Mouse (Mus musculus) myocyte (in vitro differentiated cells): Measurements from ENCODE around the gene Snx3. TPM values are rescaled to one million over a fixed set of nuclear protein-coding genes. Genes with fewer than 3 reads are reported as not detected.

Experiments used
- H3K27me3 ChIP-seq: one replicate; pipeline ENCODE4 v1.6.1; 2011; ENCODE audit not compliant: control insufficient read depth, insufficient read depth, insufficient read length
- H3K36me3 ChIP-seq: one replicate; pipeline ENCODE4 v1.6.1; 2011; ENCODE audit not compliant: control insufficient read depth, insufficient read depth
- H3K4me2 ChIP-seq: one replicate; pipeline ENCODE4 v1.6.1; 2011; ENCODE audit warnings: low read depth, control low read depth
- H3K4me3 ChIP-seq: one replicate; pipeline ENCODE4 v1.5.1; 2011; ENCODE audit warnings: mild to moderate bottlenecking, control low read depth, moderate library complexity
- H3K79me2 ChIP-seq: one replicate; pipeline ENCODE4 v1.6.1; 2011; ENCODE audit not compliant: control insufficient read depth, insufficient read depth
- H3ac ChIP-seq: one replicate; pipeline ENCODE4 v1.6.1; 2011; ENCODE audit not compliant: control insufficient read depth, insufficient read length
- CEBPB ChIP-seq: IDR thresholded peaks from 2 replicates; pipeline ENCODE4 v1.6.1; 2011; ENCODE audit warnings: mild to moderate bottlenecking, moderate library complexity; ENCODE audit not compliant: poor library complexity, insufficient read depth, severe bottlenecking
- E2F4 ChIP-seq: IDR thresholded peaks from one replicate; pipeline ENCODE4 v1.6.1; 2011; ENCODE audit warnings: mild to moderate bottlenecking, control low read depth, moderate library complexity; ENCODE audit not compliant: insufficient read depth
- MAX ChIP-seq: IDR thresholded peaks from one replicate; pipeline ENCODE4 v1.6.1; 2011; ENCODE audit warnings: low read depth, mild to moderate bottlenecking, control low read depth
- MYOD1 ChIP-seq, 3 experiments: IDR thresholded peaks; one replicate each; pipeline ENCODE4 v1.6.1; 2011; ENCODE audit warnings: control low read depth in 2 of 3, low read depth in 2 of 3, mild to moderate bottlenecking in 2 of 3, moderate library complexity in 1 of 3; ENCODE audit not compliant: insufficient read length in 2 of 3, control insufficient read depth in 1 of 3
- MYOG ChIP-seq, 3 experiments: IDR thresholded peaks; one replicate each; pipeline ENCODE4 v1.6.1; 2011; ENCODE audit warnings: control low read depth in 2 of 3, low read depth in 2 of 3, mild to moderate bottlenecking in 2 of 3; ENCODE audit not compliant: insufficient read length in 2 of 3, control insufficient read depth in 1 of 3, insufficient read depth in 1 of 3
- POLR2A ChIP-seq: IDR thresholded peaks from one replicate; pipeline ENCODE4 v1.6.1; 2011; ENCODE audit warnings: low read depth, mild to moderate bottlenecking, control low read depth, moderate library complexity; ENCODE audit not compliant: insufficient read length
- POLR2AphosphoS2 ChIP-seq: IDR thresholded peaks from one replicate; pipeline ENCODE4 v1.6.1; 2011; ENCODE audit warnings: low read depth, control low read depth; ENCODE audit not compliant: insufficient read length
- REST ChIP-seq: IDR thresholded peaks from one replicate; pipeline ENCODE4 v1.6.1; 2011; ENCODE audit warnings: mild to moderate bottlenecking, control low read depth, moderate library complexity; ENCODE audit not compliant: insufficient read depth, insufficient read length
- SRF ChIP-seq: IDR thresholded peaks from one replicate; pipeline ENCODE4 v1.6.1; 2011; ENCODE audit warnings: low read depth; ENCODE audit not compliant: control insufficient read depth, insufficient read length
- TCF12 ChIP-seq: IDR thresholded peaks from one replicate; pipeline ENCODE4 v1.6.1; 2011; ENCODE audit warnings: mild to moderate bottlenecking, control low read depth; ENCODE audit not compliant: poor library complexity, insufficient read depth, severe bottlenecking
- TCF3 ChIP-seq: IDR thresholded peaks from one replicate; pipeline ENCODE4 v1.6.1; 2011; ENCODE audit warnings: low read depth, control low read depth; ENCODE audit not compliant: insufficient read length
- USF1 ChIP-seq: IDR thresholded peaks from one replicate; pipeline ENCODE4 v1.6.1; 2011; ENCODE audit warnings: low read depth, mild to moderate bottlenecking, control low read depth, moderate library complexity
- polyA plus RNA-seq: library from polyadenylated mRNA; unstranded; fragments of >200 nt; fragmentation: generic; extraction: Trizol; gene quantifications from one replicate; pipeline ENCODE4 v1.2.1, GENCODE M21; 2012; ENCODE audit warnings: missing spikeins

Snx3 gene
- polyA plus RNA-seq, 1 experiment, result 251 TPM

DNA sequence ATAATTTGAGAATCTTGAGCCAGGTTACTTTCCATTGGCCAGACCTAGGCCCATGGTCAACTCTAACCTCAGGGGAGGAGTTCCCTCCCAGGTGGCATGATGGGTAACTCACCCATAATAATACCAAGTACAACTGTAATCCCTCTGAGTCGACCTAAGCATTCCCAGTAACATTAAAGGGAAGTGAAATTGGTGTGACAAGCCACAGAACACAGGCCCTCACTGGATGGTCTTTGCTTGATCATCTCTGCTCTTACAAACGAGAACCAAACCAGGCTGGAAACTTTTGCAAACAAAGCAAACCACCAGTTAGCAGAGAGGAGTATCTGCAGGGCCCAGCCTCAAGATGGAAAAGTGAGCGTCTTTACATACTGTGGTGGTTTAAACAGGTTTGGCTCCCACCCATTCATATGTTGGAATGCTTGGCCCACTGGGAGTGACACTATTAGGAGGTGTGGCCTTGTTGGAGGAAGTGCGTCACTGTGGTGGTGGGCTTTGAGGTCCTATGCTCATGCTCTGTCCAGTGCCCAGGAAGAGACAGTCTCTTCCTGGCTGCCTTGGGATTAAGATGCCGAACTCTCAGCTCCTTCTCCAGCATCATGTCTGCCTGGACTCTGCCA lies 57.9 kb downstream of the Snx3 start:
- Histone ChIP-seq H3K36me3 (no peaks in the 10 kb centered on the region), H3K27me3 (peaks cover 22% of the 10 kb centered on the region), H3K4me3 (no peak overlapping the region), H3ac (no peak overlapping the region), H3K4me2 (no peak overlapping the region), H3K79me2 (no peaks in the 10 kb centered on the region)
- TF ChIP-seq MAX, result no peak
- TF ChIP-seq CEBPB, result no peak
- no peak for TF ChIP-seq REST
- TF ChIP-seq TCF12, result no peak
- TF ChIP-seq MYOD1 (IDR thresholded peaks at IDR 0.05; ENCODE audit: control insufficient read depth in 1 of 3, insufficient read length in 2 of 3, low read depth in 2 of 3), result no peak
- no peak for TF ChIP-seq USF1

DNA sequence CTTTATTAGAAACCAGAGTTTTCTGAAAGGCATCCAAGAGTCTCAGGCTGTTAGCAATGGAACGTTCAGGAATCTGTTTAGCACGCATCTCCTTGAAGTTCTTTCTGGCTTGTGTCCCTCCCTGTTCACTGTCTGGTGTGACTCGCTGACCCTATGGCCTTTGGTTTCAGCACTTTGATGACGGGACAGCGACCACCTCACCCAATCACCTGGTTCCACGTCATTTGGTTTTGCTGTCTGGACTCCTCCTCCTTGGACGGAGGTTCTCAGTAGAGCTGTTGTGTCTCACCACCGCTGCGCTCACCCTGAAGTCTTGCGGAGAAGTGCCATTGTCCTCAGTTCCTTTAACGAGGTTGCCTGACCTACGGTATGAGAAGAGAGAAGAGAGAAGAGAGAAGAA lies 60.4 kb downstream of the Snx3 start:
- no peaks in the 10 kb centered on the region for H3K79me2 ChIP-seq
- H3K4me3 ChIP-seq, result no peak overlapping the region
- H3ac ChIP-seq, result no peak overlapping the region
- no peak overlapping the region for H3K4me2 ChIP-seq
- H3K36me3 ChIP-seq, result no peaks in the 10 kb centered on the region
- peaks cover 24% of the 10 kb centered on the region for H3K27me3 ChIP-seq
- TF ChIP-seq E2F4 (no peak), REST (peak; percentile 84)

DNA sequence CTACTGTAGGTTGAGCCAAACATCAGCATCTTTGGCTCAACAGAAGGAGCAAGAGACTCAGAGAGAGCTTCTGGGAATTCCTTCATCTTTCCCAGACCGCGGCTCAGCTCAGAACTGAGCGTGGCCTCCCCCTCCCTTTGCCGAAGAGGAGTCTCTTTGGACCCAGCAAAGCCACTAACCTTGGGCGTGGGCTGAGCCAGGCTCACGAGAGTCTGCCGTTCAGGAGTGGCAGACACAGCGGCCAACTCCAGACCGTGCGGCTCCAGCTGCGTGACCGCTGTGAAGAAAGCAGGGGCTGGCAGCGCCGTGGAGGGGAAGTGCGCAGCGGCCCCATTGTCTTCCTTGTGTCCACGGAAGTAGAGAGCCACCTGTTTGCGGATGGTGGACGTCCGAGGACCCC lies 70.7 kb downstream of the Snx3 start:
- Histone ChIP-seq H3K4me2 (no peak overlapping the region), H3ac (no peak overlapping the region), H3K4me3 (no peak overlapping the region), H3K36me3 (no peaks in the 10 kb centered on the region), H3K27me3 (peaks cover 74% of the 10 kb centered on the region), H3K79me2 (no peaks in the 10 kb centered on the region)
- no peak for TF ChIP-seq POLR2A

DNA sequence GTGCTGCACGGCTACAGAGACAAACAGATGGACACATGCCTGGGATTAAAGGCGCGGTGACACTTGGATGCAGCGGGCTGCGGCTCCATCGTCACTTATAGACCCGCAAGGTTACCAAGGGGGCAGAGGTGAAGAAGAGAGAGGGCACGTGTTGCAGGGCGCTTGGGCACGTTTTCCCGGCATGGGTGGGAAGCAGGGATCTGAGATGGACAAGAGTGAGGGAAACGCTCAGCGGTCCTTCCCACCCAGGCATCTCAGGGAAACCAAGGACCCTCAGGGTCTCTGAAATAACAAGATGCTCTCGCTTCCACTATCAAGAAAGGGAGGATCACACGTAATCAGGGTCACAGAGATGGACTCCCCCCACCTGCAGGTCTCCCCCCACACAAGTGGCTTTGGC lies 71.1 kb downstream of the Snx3 start:
- no peaks in the 10 kb centered on the region for H3K79me2 ChIP-seq
- no peak overlapping the region for H3K4me2 ChIP-seq
- H3K27me3 ChIP-seq, result peaks cover 74% of the 10 kb centered on the region
- H3ac ChIP-seq, result no peak overlapping the region
- no peak overlapping the region for H3K4me3 ChIP-seq
- TF ChIP-seq TCF3 (no peak), REST (no peak), MAX (no peak), POLR2AphosphoS2 (no peak)
- no peaks in the 10 kb centered on the region for H3K36me3 ChIP-seq

DNA sequence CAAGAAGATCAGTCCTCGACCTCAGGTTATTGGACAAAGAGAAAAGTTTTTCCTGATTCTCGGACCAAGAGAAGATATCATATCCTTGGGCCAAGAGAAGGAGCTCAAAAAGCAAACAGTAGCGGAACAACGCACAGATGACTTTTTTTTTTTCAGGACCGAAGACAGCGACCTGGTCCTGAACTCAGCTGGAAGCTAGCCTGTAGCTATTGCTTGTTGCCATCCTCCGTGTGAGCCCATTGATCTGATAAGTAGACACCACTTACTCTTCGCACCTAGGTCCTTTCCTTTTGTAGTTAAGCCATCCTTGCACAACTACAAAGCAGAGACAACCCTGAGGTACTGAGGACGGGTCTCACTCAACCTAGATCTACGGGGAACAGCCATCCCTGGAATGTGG lies 72.8 kb downstream of the Snx3 start:
- no peaks in the 10 kb centered on the region for H3K36me3 ChIP-seq
- no peak overlapping the region for H3ac ChIP-seq
- no peak for TF ChIP-seq SRF
- peak; percentile 64 for TF ChIP-seq REST
- no peak for TF ChIP-seq TCF3
- TF ChIP-seq MAX, result no peak
- H3K4me3 ChIP-seq, result no peak overlapping the region
- H3K4me2 ChIP-seq, result no peak overlapping the region
- H3K79me2 ChIP-seq, result no peaks in the 10 kb centered on the region
- peaks cover 77% of the 10 kb centered on the region for H3K27me3 ChIP-seq

DNA sequence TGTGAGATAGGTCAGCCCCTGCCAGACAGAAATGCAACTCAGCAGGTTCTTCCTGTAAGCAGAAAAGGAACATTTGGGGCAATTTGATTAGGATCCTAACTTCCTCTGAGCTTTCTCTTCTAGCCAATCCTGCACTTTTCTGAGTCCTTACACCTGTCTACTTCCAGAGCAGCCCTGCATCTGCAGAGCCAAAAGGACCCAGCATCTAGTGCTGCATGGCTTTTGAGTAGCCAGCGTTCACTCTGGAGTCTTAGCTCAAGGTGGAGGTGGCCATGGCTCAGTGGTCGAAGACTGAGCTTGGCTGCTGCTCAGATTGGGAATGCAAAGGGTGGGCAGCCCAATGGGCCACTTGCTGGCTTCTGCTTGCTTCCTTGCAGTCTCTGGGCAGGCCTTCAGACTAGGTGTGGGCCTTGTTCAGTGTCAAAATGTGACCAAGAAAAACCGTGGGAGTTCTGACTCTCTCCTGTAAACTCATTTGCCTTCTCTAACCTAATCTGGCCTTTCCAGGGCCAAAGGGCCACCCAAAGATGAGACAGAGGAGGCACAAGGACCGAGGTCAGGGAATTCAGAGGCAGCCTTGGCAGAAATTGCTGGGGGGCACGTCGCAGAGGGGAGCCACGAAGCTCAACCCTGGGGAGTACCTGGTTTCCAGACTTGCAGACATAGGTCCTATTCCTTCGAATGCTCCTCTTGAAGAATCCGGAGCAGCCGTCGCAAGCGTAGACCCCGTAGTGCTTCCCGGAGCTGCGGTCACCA lies 75.9 kb downstream of the Snx3 start:
- Histone ChIP-seq H3K4me2 (no peak overlapping the region), H3K79me2 (no peaks in the 10 kb centered on the region), H3K36me3 (no peaks in the 10 kb centered on the region), H3K4me3 (no peak overlapping the region), H3K27me3 (peaks cover 85% of the 10 kb centered on the region), H3ac (no peak overlapping the region)
- TF ChIP-seq MYOG (IDR thresholded peaks at IDR 0.05; ENCODE audit: control insufficient read depth in 1 of 3, insufficient read depth in 1 of 3, insufficient read length in 2 of 3, low read depth in 2 of 3), result no peak
- TF ChIP-seq CEBPB, result no peak
- no peak for TF ChIP-seq TCF3
